Mouse (Mus musculus) lung, embryonic 15.5 days (tissue): ENCODE data around the gene Strn. TPM values are rescaled to one million over a fixed set of nuclear protein-coding genes. Genes with fewer than 3 reads are reported as not detected.

Source experiments
- ATAC-seq: fragments of 200-750 bp; cut with Nextera tagmentation; 2 replicates; pipeline ENCODE4 v1.8.0; 2017; ENCODE audit warnings: moderate number of reproducible peaks, borderline replicate concordance; ENCODE audit not compliant: low FRiP score, low TSS enrichment; ENCODE audit errors: extremely low read depth
- H3K27ac ChIP-seq: fragments of 300-500 bp; sonication (generic); 2 replicates; pipeline ENCODE4 v1.5.1; 2015; ENCODE audit warnings: moderate library complexity, mild to moderate bottlenecking, inconsistent platforms
- H3K27me3 ChIP-seq: fragments of 300-500 bp; sonication (generic); 2 replicates; pipeline ENCODE4 v1.6.1; 2015; ENCODE audit warnings: inconsistent platforms
- H3K36me3 ChIP-seq: fragments of 300-500 bp; sonication (generic); 2 replicates; pipeline ENCODE4 v1.6.1; 2015; ENCODE audit warnings: inconsistent platforms
- H3K4me1 ChIP-seq: fragments of 300-500 bp; sonication (generic); 2 replicates; pipeline ENCODE4 v1.6.1; 2015; ENCODE audit warnings: inconsistent platforms
- H3K4me2 ChIP-seq: fragments of 300-500 bp; sonication (generic); 2 replicates; pipeline ENCODE4 v1.6.1; 2015; ENCODE audit warnings: inconsistent platforms, mild to moderate bottlenecking, moderate library complexity
- H3K4me3 ChIP-seq: fragments of 300-500 bp; sonication (generic); 2 replicates; pipeline ENCODE4 v1.5.1; 2015; ENCODE audit warnings: mild to moderate bottlenecking, inconsistent platforms
- H3K9ac ChIP-seq: fragments of 300-500 bp; sonication (generic); 2 replicates; pipeline ENCODE4 v1.6.1; 2015; ENCODE audit warnings: inconsistent platforms
- H3K9me3 ChIP-seq: fragments of 300-500 bp; sonication (generic); 2 replicates; pipeline ENCODE4 v1.6.1; 2016; ENCODE audit warnings: inconsistent platforms
- WGBS: fragments of 180-500 bp; shearing (Covaris S2); methylation state at CpG from one replicate; pipeline ENCODE4 v1.1.7; 2015; 5-methylcytosine and 5-hydroxymethylcytosine counted together
- polyA plus RNA-seq: library from polyadenylated mRNA; unstranded; fragments of >200 nt; fragmentation: Nextera tagmentation; extraction: Ambion mirVana; gene quantifications from 2 replicates; pipeline ENCODE4 v1.2.1, GENCODE M21; 2015

The Strn gene
- polyA plus RNA-seq, 1 experiment from 2014 or later, result 4.9 TPM

GRCm38 (mm10) chr17:78609191-78609855 lies 127.7 kb downstream of the Strn start:
- no peaks in the 10 kb centered on the region for H3K36me3 ChIP-seq
- H3K27ac ChIP-seq, result no peak overlapping the region
- no peak for ATAC-seq

GRCm38 (mm10) chr17:78608716-78609115 lies 128.3 kb downstream of the Strn start:
- Histone ChIP-seq H3K27ac (no peak overlapping the region), H3K27me3 (no peaks in the 10 kb centered on the region), H3K4me3 (no peak overlapping the region), H3K4me1 (no peaks in the 10 kb centered on the region), H3K4me2 (no peak overlapping the region), H3K9me3 (no peaks in the 10 kb centered on the region), H3K9ac (no peak overlapping the region), H3K36me3 (no peaks in the 10 kb centered on the region)
- 64% methylated on average over 8 of the region's 8 CpGs for WGBS
- ATAC-seq, result no peak

More at GRCm38 (mm10) chr17:78609191-78609855, 127.7 kb downstream of the Strn start:
- no peak overlapping the region for H3K4me3 ChIP-seq
- no peaks in the 10 kb centered on the region for H3K9me3 ChIP-seq
- H3K4me2 ChIP-seq, result no peak overlapping the region
- no peak overlapping the region for H3K9ac ChIP-seq
- WGBS, result 74% methylated on average over 13 of the region's 13 CpGs
- H3K4me1 ChIP-seq, result no peaks in the 10 kb centered on the region
- H3K27me3 ChIP-seq, result no peaks in the 10 kb centered on the region

- Histone ChIP-seq H3K4me2 (no peak overlapping the region), H3K9ac (no peak overlapping the region), H3K27me3 (no peaks in the 10 kb centered on the region; the same call in 1 of the 2 replicates), H3K4me3 (no peak overlapping the region), H3K9me3 (no peaks in the 10 kb centered on the region), H3K27ac (no peak overlapping the region), H3K4me1 (no peaks in the 10 kb centered on the region), H3K36me3 (no peaks in the 10 kb centered on the region)
- ATAC-seq, result peak; percentile 36; the same call in 1 of the 2 replicates
- 26% methylated on average over 16 of the region's 16 CpGs for WGBS
These were observed 128.8 kb downstream of the Strn start for GRCm38 (mm10) chr17:78608135-78608670.

GRCm38 (mm10) chr17:78604431-78604830 lies 132.6 kb downstream of the Strn start:
- no peaks in the 10 kb centered on the region for H3K9me3 ChIP-seq
- no peak overlapping the region for H3K9ac ChIP-seq
- no peaks in the 10 kb centered on the region for H3K4me1 ChIP-seq
- H3K4me2 ChIP-seq, result no peak overlapping the region
- no peak for ATAC-seq
- H3K4me3 ChIP-seq, result no peak overlapping the region
- no peaks in the 10 kb centered on the region; the same call in 1 of the 2 replicates for H3K27me3 ChIP-seq
- WGBS, result 75% methylated on average over 6 of the region's 6 CpGs
- no peak overlapping the region for H3K27ac ChIP-seq
- H3K36me3 ChIP-seq, result no peaks in the 10 kb centered on the region

- H3K27ac ChIP-seq, result no peak overlapping the region
- H3K27me3 ChIP-seq, result no peaks in the 10 kb centered on the region; the same call in 1 of the 2 replicates
- H3K4me1 ChIP-seq, result no peaks in the 10 kb centered on the region
- no peaks in the 10 kb centered on the region for H3K9me3 ChIP-seq
- H3K9ac ChIP-seq, result no peak overlapping the region
- no peak for ATAC-seq
- no peak overlapping the region for H3K4me2 ChIP-seq
- WGBS, result 25% methylated on average over 8 of the region's 8 CpGs
- H3K36me3 ChIP-seq, result no peaks in the 10 kb centered on the region
- no peak overlapping the region for H3K4me3 ChIP-seq
These were observed 133.1 kb downstream of the Strn start for GRCm38 (mm10) chr17:78603872-78604271.

GRCm38 (mm10) chr17:78602316-78602715 lies 134.7 kb downstream of the Strn start:
- Histone ChIP-seq H3K4me2 (no peak overlapping the region), H3K9me3 (no peaks in the 10 kb centered on the region), H3K27me3 (no peaks in the 10 kb centered on the region; the same call in 1 of the 2 replicates), H3K4me1 (no peaks in the 10 kb centered on the region), H3K4me3 (no peak overlapping the region), H3K27ac (no peak overlapping the region), H3K9ac (no peak overlapping the region), H3K36me3 (no peaks in the 10 kb centered on the region)
- 70% methylated on average over 14 of the region's 14 CpGs for WGBS
- ATAC-seq, result no peak

GRCm38 (mm10) chr17:78601601-78602000 lies 135.4 kb downstream of the Strn start:
- Histone ChIP-seq H3K27me3 (no peaks in the 10 kb centered on the region; the same call in 1 of the 2 replicates), H3K9me3 (no peaks in the 10 kb centered on the region), H3K4me1 (no peaks in the 10 kb centered on the region), H3K4me3 (no peak overlapping the region), H3K27ac (no peak overlapping the region), H3K4me2 (no peak overlapping the region), H3K9ac (no peak overlapping the region), H3K36me3 (no peaks in the 10 kb centered on the region)
- no peak for ATAC-seq
- 79% methylated on average over 12 of the region's 12 CpGs for WGBS

GRCm38 (mm10) chr17:78601042-78601441 lies 136.0 kb downstream of the Strn start:
- Histone ChIP-seq H3K9ac (no peak overlapping the region), H3K36me3 (no peaks in the 10 kb centered on the region)

More at GRCm38 (mm10) chr17:78601042-78601441, 136.0 kb downstream of the Strn start:
- H3K4me2 ChIP-seq, result no peak overlapping the region
- WGBS, result 60% methylated on average over 6 of the region's 6 CpGs
- no peaks in the 10 kb centered on the region for H3K4me1 ChIP-seq
- H3K27ac ChIP-seq, result no peak overlapping the region
- ATAC-seq, result no peak
- no peaks in the 10 kb centered on the region for H3K9me3 ChIP-seq
- no peaks in the 10 kb centered on the region; the same call in 1 of the 2 replicates for H3K27me3 ChIP-seq
- H3K4me3 ChIP-seq, result no peak overlapping the region

Other genes with a start within 250 kb of the Strn start
- gene Vit, start 229.1 kb downstream of the Strn start, polyA plus RNA-seq, result 0.29 and 0.48 TPM in 2 replicates
- 12.7 and 13.2 TPM in 2 replicates for gene Heatr5b, start 98.2 kb upstream of the Strn start, polyA plus RNA-seq
- gene Gpatch11, start 98.4 kb upstream of the Strn start, polyA plus RNA-seq, result 34.2 and 39.3 TPM in 2 replicates
- gene Eif2ak2, start 145.4 kb upstream of the Strn start, polyA plus RNA-seq, result 13.2 and 14.9 TPM in 2 replicates
- gene Sult6b1, start 169.8 kb upstream of the Strn start, polyA plus RNA-seq, result 0.08 and 0.14 TPM in 2 replicates
- 82.6 and 89.4 TPM in 2 replicates for gene Cebpzos, start 179.3 kb upstream of the Strn start, polyA plus RNA-seq
- 46.4 and 47.3 TPM in 2 replicates for gene Cebpz, start 199.9 kb upstream of the Strn start, polyA plus RNA-seq
- 56.9 and 60.0 TPM in 2 replicates for gene Ndufaf7, start 199.9 kb upstream of the Strn start, polyA plus RNA-seq